Mouse (Mus musculus): ENCODE data around the gene Kcnmb2. TPM values are rescaled to one million over a fixed set of nuclear protein-coding genes. Genes with fewer than 3 reads are reported as not detected.
A peak's percentile ranks its signal among the peaks of the same experiment; 100 is the strongest.

Kcnmb2 gene
- total and polyA plus RNA-seq, 2 experiments from 2014 or later = 5.5 to 10.3 TPM

GRCm38 (mm10) chr3:31991526-31992045, 89.3 kb downstream of the Kcnmb2 start:
- Histone ChIP-seq H3K27me3 (ENCODE audit: insufficient read depth, low read length) (no peaks in the 10 kb centered on the region), H3K9me3 (ENCODE audit: low read length) (no peaks in the 10 kb centered on the region), H3K4me1 (ENCODE audit: insufficient read depth, low read length) (no peaks in the 10 kb centered on the region), H3K4me2 (ENCODE audit: low read depth, low read length) (no peak overlapping the region), H3K36me3 (ENCODE audit: insufficient read depth, low read length) (no peaks in the 10 kb centered on the region), H3K9ac (replicated peaks; ENCODE audit: low read length) (no peak overlapping the region), H3K4me3 (ENCODE audit: low read length) (no peak overlapping the region), H3K27ac (no peak overlapping the region)
- WGBS = 71% methylated on average over 5 of the region's 5 CpGs
- DNase-seq (ENCODE audit: low spot score) = no peak
- no peak for TF ChIP-seq CTCF (IDR thresholded peaks at IDR 0.05; ENCODE audit: low read depth)
- no peak for ATAC-seq

GRCm38 (mm10) chr3:32011566-32011965, 109.3 kb downstream of the Kcnmb2 start:
- 98% methylated on average over 5 of the region's 5 CpGs for WGBS
- Histone ChIP-seq H3K27me3 (ENCODE audit: insufficient read depth, low read length) (no peaks in the 10 kb centered on the region), H3K4me2 (ENCODE audit: low read depth, low read length) (no peak overlapping the region), H3K27ac (no peak overlapping the region), H3K9ac (replicated peaks; ENCODE audit: low read length) (no peak overlapping the region), H3K4me3 (ENCODE audit: low read length) (no peak overlapping the region), H3K9me3 (ENCODE audit: low read length) (no peaks in the 10 kb centered on the region), H3K4me1 (ENCODE audit: insufficient read depth, low read length) (no peaks in the 10 kb centered on the region), H3K36me3 (ENCODE audit: insufficient read depth, low read length) (no peaks in the 10 kb centered on the region)
- TF ChIP-seq CTCF (IDR thresholded peaks at IDR 0.05; ENCODE audit: low read depth) = no peak
- DNase-seq (ENCODE audit: low spot score) = no peak
- no peak for ATAC-seq

- Histone ChIP-seq H3K4me2 (ENCODE audit: low read depth, low read length) (no peak overlapping the region), H3K4me1 (ENCODE audit: insufficient read depth, low read length) (no peaks in the 10 kb centered on the region), H3K9ac (replicated peaks; ENCODE audit: low read length) (no peak overlapping the region), H3K36me3 (ENCODE audit: insufficient read depth, low read length) (no peaks in the 10 kb centered on the region), H3K27me3 (ENCODE audit: insufficient read depth, low read length) (no peaks in the 10 kb centered on the region), H3K4me3 (ENCODE audit: low read length) (no peak overlapping the region), H3K9me3 (ENCODE audit: low read length) (no peaks in the 10 kb centered on the region), H3K27ac (no peak overlapping the region)
- DNase-seq (ENCODE audit: low spot score) = no peak
- TF ChIP-seq CTCF (IDR thresholded peaks at IDR 0.05; ENCODE audit: low read depth) = no peak
- WGBS = 72% methylated on average over 12 of the region's 12 CpGs
- ATAC-seq = no peak
Measured at GRCm38 (mm10) chr3:32012205-32012931, 110.1 kb downstream of the Kcnmb2 start.

GRCm38 (mm10) chr3:32020981-32021380, 118.7 kb downstream of the Kcnmb2 start:
- DNase-seq (ENCODE audit: low spot score) (no peak), ATAC-seq (no peak)
- H3K4me3 ChIP-seq (ENCODE audit: low read length) = no peak overlapping the region
- no peak for TF ChIP-seq CTCF (IDR thresholded peaks at IDR 0.05; ENCODE audit: low read depth)
- no peaks in the 10 kb centered on the region for H3K9me3 ChIP-seq (ENCODE audit: low read length)
- no peak overlapping the region for H3K27ac ChIP-seq
- no peaks in the 10 kb centered on the region for H3K27me3 ChIP-seq (ENCODE audit: insufficient read depth, low read length)
- H3K9ac ChIP-seq (replicated peaks; ENCODE audit: low read length) = no peak overlapping the region
- no peaks in the 10 kb centered on the region for H3K36me3 ChIP-seq (ENCODE audit: insufficient read depth, low read length)
- no peak overlapping the region for H3K4me2 ChIP-seq (ENCODE audit: low read depth, low read length)
- 92% methylated on average over 6 of the region's 6 CpGs for WGBS
- no peaks in the 10 kb centered on the region for H3K4me1 ChIP-seq (ENCODE audit: insufficient read depth, low read length)

GRCm38 (mm10) chr3:32029375-32030050, 127.2 kb downstream of the Kcnmb2 start:
- 65% methylated on average over 10 of the region's 10 CpGs for WGBS
- Histone ChIP-seq H3K4me2 (ENCODE audit: low read depth, low read length) (no peak overlapping the region), H3K9ac (replicated peaks; ENCODE audit: low read length) (no peak overlapping the region), H3K27ac (no peak overlapping the region), H3K27me3 (ENCODE audit: insufficient read depth, low read length) (no peaks in the 10 kb centered on the region), H3K4me3 (ENCODE audit: low read length) (no peak overlapping the region), H3K4me1 (ENCODE audit: insufficient read depth, low read length) (0 out of 2 replicates have a peak, but pooled peaks cover 4% of the 10 kb centered on the region), H3K9me3 (ENCODE audit: low read length) (no peaks in the 10 kb centered on the region), H3K36me3 (ENCODE audit: insufficient read depth, low read length) (no peaks in the 10 kb centered on the region)
- TF ChIP-seq CTCF (IDR thresholded peaks at IDR 0.05; ENCODE audit: low read depth) = no peak
- ATAC-seq (peak; percentile 46; the same call in 1 of the 2 replicates), DNase-seq (ENCODE audit: low spot score) (peak; percentile 24)

- WGBS = 41% methylated on average over 9 of the region's 9 CpGs
- Histone ChIP-seq H3K27me3 (ENCODE audit: insufficient read depth, low read length) (no peaks in the 10 kb centered on the region), H3K27ac (no peak overlapping the region; the same call in 1 of the 2 replicates), H3K4me3 (ENCODE audit: low read length) (no peak overlapping the region), H3K9ac (replicated peaks; ENCODE audit: low read length) (no peak overlapping the region), H3K36me3 (ENCODE audit: insufficient read depth, low read length) (no peaks in the 10 kb centered on the region), H3K4me2 (ENCODE audit: low read depth, low read length) (no peak overlapping the region), H3K4me1 (ENCODE audit: insufficient read depth, low read length) (0 out of 2 replicates have a peak, but pooled peaks cover 4% of the 10 kb centered on the region), H3K9me3 (ENCODE audit: low read length) (no peaks in the 10 kb centered on the region)
- peak; percentile 74 for ATAC-seq
- no peak for TF ChIP-seq CTCF (IDR thresholded peaks at IDR 0.05; ENCODE audit: low read depth)
- DNase-seq (ENCODE audit: low spot score) = peak; percentile 33
Measured at GRCm38 (mm10) chr3:32032381-32032780, 130.1 kb downstream of the Kcnmb2 start.

Data from hindbrain, postnatal 0 days (tissue).